Mouse (Mus musculus): Measurements from ENCODE around the gene Vangl2.

DNA sequence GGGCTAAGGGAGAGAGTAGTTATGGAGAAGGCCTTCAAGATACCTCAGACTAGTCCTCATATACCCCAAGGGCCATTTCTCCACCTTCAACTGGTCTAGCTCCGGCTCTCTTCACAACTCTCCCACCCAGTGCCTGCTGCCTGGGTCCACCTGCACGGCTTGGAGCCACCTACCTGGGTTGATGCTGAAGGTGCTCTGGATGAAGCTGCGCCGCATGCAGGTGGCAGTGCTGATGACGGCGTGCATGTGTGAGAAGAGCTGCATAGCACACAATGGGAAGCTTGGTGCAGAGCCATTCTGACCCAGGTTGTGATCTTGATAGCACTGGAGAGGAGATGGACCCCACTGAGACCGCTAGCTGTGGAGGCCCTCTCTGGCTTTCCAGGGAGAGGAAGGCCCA is 44.4 kb upstream of the Vangl2 start:
- no peak for TF ChIP-seq CTCF (IDR thresholded peaks at IDR 0.05; ENCODE audit: insufficient read depth, low read length)
- TF ChIP-seq POLR2A (IDR thresholded peaks at IDR 0.05; ENCODE audit: borderline replicate concordance, extremely low read depth, low read depth, low read length) = no peak
